Mouse (Mus musculus) lung, postnatal 0 days (tissue): ENCODE results near the gene Sarnp. TPM values are rescaled to one million over a fixed set of nuclear protein-coding genes. Genes with fewer than 3 reads are reported as not detected.
A peak's percentile ranks its signal among the peaks of the same experiment; 100 is the strongest.

Experiments
- ATAC-seq: fragments of 200-750 bp; cut with Nextera tagmentation; 2 replicates; pipeline ENCODE4 v1.8.0; 2017; ENCODE audit warnings: moderate library complexity
- DNase-seq: peaks from one replicate; pipeline ENCODE4 v3.0.0-alpha.2; 2016; ENCODE audit warnings: low spot score
- H3K27ac ChIP-seq: fragments of 300-500 bp; sonication (generic); 2 replicates; pipeline ENCODE4 v1.5.1; 2014; ENCODE audit warnings: antibody characterized with exemption, mild to moderate bottlenecking, low read length, mixed read lengths
- H3K27me3 ChIP-seq: fragments of 300-500 bp; sonication (generic); replicated peaks from 2 replicates; pipeline ENCODE4 v1.6.1; 2014; ENCODE audit warnings: low read length, mixed read lengths; ENCODE audit not compliant: insufficient read depth
- H3K36me3 ChIP-seq: fragments of 300-500 bp; sonication (generic); 2 replicates; pipeline ENCODE4 v1.6.1; 2014; ENCODE audit warnings: low read length, mixed read lengths; ENCODE audit not compliant: insufficient read depth
- H3K4me1 ChIP-seq: fragments of 300-500 bp; sonication (generic); 2 replicates; pipeline ENCODE4 v1.6.1; 2014; ENCODE audit warnings: antibody characterized with exemption, low read depth, low read length, mixed read lengths; ENCODE audit not compliant: insufficient read depth
- H3K4me2 ChIP-seq: fragments of 300-500 bp; sonication (generic); replicated peaks from 2 replicates; pipeline ENCODE4 v1.6.1; 2014; ENCODE audit warnings: low read depth, mild to moderate bottlenecking, low read length, moderate library complexity, mixed read lengths
- H3K4me3 ChIP-seq: fragments of 300-500 bp; sonication (generic); 2 replicates; pipeline ENCODE4 v1.5.1; 2014; ENCODE audit warnings: low read depth, low read length
- H3K9ac ChIP-seq: fragments of 300-500 bp; sonication (generic); replicated peaks from 2 replicates; pipeline ENCODE4 v1.6.1; 2014; ENCODE audit warnings: low read depth, mild to moderate bottlenecking
- H3K9me3 ChIP-seq: fragments of 300-500 bp; sonication (generic); 2 replicates; pipeline ENCODE4 v1.6.1; 2016; ENCODE audit warnings: low read length, mixed read lengths
- CTCF ChIP-seq: IDR thresholded peaks from 2 replicates; pipeline ENCODE4 v1.5.1; 2016; ENCODE audit warnings: antibody characterized with exemption, mild to moderate bottlenecking
- EP300 ChIP-seq: IDR thresholded peaks from 2 replicates; pipeline ENCODE4 v1.6.1; 2016; ENCODE audit warnings: antibody characterized with exemption, mild to moderate bottlenecking, control low read depth
- WGBS: fragments of 180-500 bp; shearing (Covaris S2); extraction: QIAGEN DNeasy Blood & Tissue Kit; methylation state at CpG from one replicate; pipeline ENCODE4 v1.1.7; 2014; 5-methylcytosine and 5-hydroxymethylcytosine counted together
- polyA plus RNA-seq: library from polyadenylated mRNA; unstranded; fragments of >200 nt; fragmentation: Nextera tagmentation; extraction: Ambion mirVana; gene quantifications from 2 replicates; pipeline ENCODE4 v1.2.1, GENCODE M21; 2015

Gene Sarnp
- polyA plus RNA-seq, 1 experiment from 2014 or later = 113 TPM

DNA sequence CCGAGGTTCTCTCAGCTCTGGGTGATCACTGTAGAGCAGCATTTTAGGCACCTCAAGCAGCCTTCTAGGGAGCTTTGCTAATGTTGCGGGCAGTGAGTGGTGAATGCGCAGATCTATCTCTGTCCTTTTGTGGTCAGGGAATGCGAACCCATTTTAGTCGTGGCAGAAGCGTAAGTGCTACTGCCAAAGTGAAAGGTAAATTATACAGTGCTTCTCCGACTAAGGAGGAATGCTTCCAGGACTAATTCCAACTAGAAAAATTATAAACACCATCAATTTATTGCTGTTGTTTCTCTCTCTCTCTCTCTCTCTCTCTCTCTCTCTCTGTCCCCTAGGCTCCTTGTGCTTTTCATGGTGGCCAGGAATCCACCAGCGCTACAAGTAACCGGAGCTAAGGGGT lies 106.8 kb downstream of the Sarnp start, which contains the start of gene Bloc1s1:
Gene Bloc1s1, minus strand, starts transcription at position 101 of the 400 bp plus-strand sequence.
- ATAC-seq (no peak), DNase-seq (no peak)
- H3K4me2 ChIP-seq = peak within 1 kb of the TSS; percentile 67
- TF ChIP-seq CTCF = no peak
- no peak for TF ChIP-seq EP300
- peaks cover 3% of the 10 kb centered on the region; the same call in 1 of the 2 replicates for H3K36me3 ChIP-seq
- peak within 1 kb of the TSS; percentile 92 for H3K27ac ChIP-seq
- H3K4me1 ChIP-seq = peaks cover 20% of the 10 kb centered on the region; the same call in 1 of the 2 replicates
- no peaks in the 10 kb centered on the region for H3K9me3 ChIP-seq
- H3K4me3 ChIP-seq = peak within 1 kb of the TSS; percentile 62
- 58% methylated on average over 9 of the region's 9 CpGs for WGBS
- peak within 1 kb of the TSS; percentile 65 for H3K9ac ChIP-seq
- H3K27me3 ChIP-seq = no peaks in the 10 kb centered on the region

Other genes starting within 250 kb of the Sarnp start
- 21.4 and 22.6 TPM in 2 replicates for gene Erbb3, start 227.7 kb upstream of the Sarnp start, polyA plus RNA-seq
- 459 and 465 TPM in 2 replicates for gene Rps26, start 190.6 kb upstream of the Sarnp start, polyA plus RNA-seq
- 1.3 and 1.5 TPM in 2 replicates for gene Ikzf4, start 171.3 kb upstream of the Sarnp start, polyA plus RNA-seq
- 12.3 and 12.6 TPM in 2 replicates for gene Suox, start 143.3 kb upstream of the Sarnp start, polyA plus RNA-seq
- 69.1 and 71.8 TPM in 2 replicates for gene Rab5b, start 121.1 kb upstream of the Sarnp start, polyA plus RNA-seq
- 1.0 and 1.4 TPM in 2 replicates for gene Pmel, start 113.1 kb upstream of the Sarnp start, polyA plus RNA-seq
- 33.9 and 34.7 TPM in 2 replicates for gene Cdk2, start 112.3 kb upstream of the Sarnp start, polyA plus RNA-seq
- gene Dgka, start 72.5 kb upstream of the Sarnp start, polyA plus RNA-seq = 16.8 and 17.9 TPM in 2 replicates
- gene Pym1, start 69.4 kb upstream of the Sarnp start, polyA plus RNA-seq = 23.4 and 24.9 TPM in 2 replicates
- 8.2 and 9.8 TPM in 2 replicates for gene Mmp19, start 26.4 kb upstream of the Sarnp start, polyA plus RNA-seq
- gene Dnajc14, start 13.3 kb upstream of the Sarnp start, polyA plus RNA-seq = 44.0 and 51.9 TPM in 2 replicates
- gene Tmem198b, start 13.0 kb upstream of the Sarnp start, polyA plus RNA-seq = 13.6 and 13.8 TPM in 2 replicates
- 59.8 and 62.1 TPM in 2 replicates for gene Ormdl2, start 4.3 kb downstream of the Sarnp start, polyA plus RNA-seq
- gene Gdf11, start 74.4 kb downstream of the Sarnp start, polyA plus RNA-seq = 1.6 and 2.1 TPM in 2 replicates
- 761 and 764 TPM in 2 replicates for gene Cd63, start 83.7 kb downstream of the Sarnp start, polyA plus RNA-seq
- 13.2 and 16.7 TPM in 2 replicates for gene Rdh5, start 105.6 kb downstream of the Sarnp start, polyA plus RNA-seq
- gene Bloc1s1, start 106.7 kb downstream of the Sarnp start, polyA plus RNA-seq = 228 and 243 TPM in 2 replicates
- 14.6 and 20.7 TPM in 2 replicates for gene Itga7, start 116.5 kb downstream of the Sarnp start, polyA plus RNA-seq
- 0.10 and 0.33 TPM in 2 replicates for gene Mettl7b, start 143.7 kb downstream of the Sarnp start, polyA plus RNA-seq
- not detected in 2 replicates for gene Olfr9, start 172.1 kb downstream of the Sarnp start, polyA plus RNA-seq
- gene Olfr763, start 193.5 kb downstream of the Sarnp start, polyA plus RNA-seq = not detected in 2 replicates
- gene Olfr764-ps1, start 222.6 kb downstream of the Sarnp start, polyA plus RNA-seq = not detected in 2 replicates
- gene Olfr765, start 232.7 kb downstream of the Sarnp start, polyA plus RNA-seq = not detected in 2 replicates